Mouse (Mus musculus) neural tube, embryonic 11.5 days (tissue): ENCODE results near the gene Ssc4d. TPM values are rescaled to one million over a fixed set of nuclear protein-coding genes. Genes with fewer than 3 reads are reported as not detected.

Experiments used
- ATAC-seq: fragments of 200-750 bp; cut with Nextera tagmentation; 2 replicates; pipeline ENCODE4 v1.8.0; 2017; ENCODE audit warnings: moderate number of reproducible peaks, mild to moderate bottlenecking, moderate TSS enrichment, moderate library complexity; ENCODE audit not compliant: insufficient read depth, low FRiP score, low TSS enrichment
- DNase-seq: peaks from one replicate; pipeline ENCODE4 v3.0.0-alpha.2; 2015; ENCODE audit warnings: low spot score
- H3K27ac ChIP-seq: fragments of 300-500 bp; sonication (generic); 2 replicates; pipeline ENCODE4 v1.5.1; 2014; ENCODE audit warnings: low read depth, mild to moderate bottlenecking, low read length
- H3K27me3 ChIP-seq: fragments of 300-500 bp; sonication (generic); 2 replicates; pipeline ENCODE4 v1.6.1; 2014; ENCODE audit warnings: mild to moderate bottlenecking, low read length, mixed read lengths; ENCODE audit not compliant: control insufficient read depth, insufficient read depth
- H3K36me3 ChIP-seq: fragments of 300-500 bp; sonication (generic); 2 replicates; pipeline ENCODE4 v1.6.1; 2014; ENCODE audit warnings: mild to moderate bottlenecking, low read length, moderate library complexity, mixed read lengths; ENCODE audit not compliant: control insufficient read depth, insufficient read depth
- H3K4me1 ChIP-seq: fragments of 300-500 bp; sonication (generic); 2 replicates; pipeline ENCODE4 v1.6.1; 2014; ENCODE audit warnings: low read length, mixed read lengths; ENCODE audit not compliant: control insufficient read depth, insufficient read depth
- H3K4me2 ChIP-seq: fragments of 300-500 bp; sonication (generic); 2 replicates; pipeline ENCODE4 v1.6.1; 2014; ENCODE audit warnings: low read depth, mild to moderate bottlenecking, moderate library complexity
- H3K4me3 ChIP-seq: fragments of 300-500 bp; sonication (generic); 2 replicates; pipeline ENCODE4 v1.5.1; 2014; ENCODE audit warnings: low read depth, low read length
- H3K9ac ChIP-seq: fragments of 300-500 bp; sonication (generic); 2 replicates; pipeline ENCODE4 v1.6.1; 2014; ENCODE audit warnings: mild to moderate bottlenecking, low read length
- H3K9me3 ChIP-seq: fragments of 300-500 bp; sonication (generic); 2 replicates; pipeline ENCODE4 v1.6.1; 2016; ENCODE audit warnings: low read length; ENCODE audit not compliant: control insufficient read depth
- WGBS: fragments of 180-500 bp; shearing (Covaris S2); extraction: QIAGEN DNeasy Blood & Tissue Kit; methylation state at CpG from one replicate; pipeline ENCODE4 v1.1.7; 2014; 5-methylcytosine and 5-hydroxymethylcytosine counted together
- polyA plus RNA-seq: library from polyadenylated mRNA; unstranded; fragments of >200 nt; fragmentation: Nextera tagmentation; extraction: Ambion mirVana; gene quantifications from 2 replicates; pipeline ENCODE4 v1.2.1, GENCODE M21; 2014

Ssc4d gene
- polyA plus RNA-seq, 1 experiment from 2014 or later = 1.8 TPM

- H3K4me2 ChIP-seq = no peak overlapping the region
- ATAC-seq = no peak
- no peak overlapping the region for H3K9ac ChIP-seq
- H3K4me1 ChIP-seq = peaks cover 3% of the 10 kb centered on the region; the same call in 1 of the 2 replicates
- H3K27me3 ChIP-seq = no peaks in the 10 kb centered on the region
- WGBS = 79% methylated on average over 6 of the region's 6 CpGs
- peaks cover 13% of the 10 kb centered on the region for H3K36me3 ChIP-seq
- H3K27ac ChIP-seq = no peak overlapping the region
- no peak overlapping the region for H3K4me3 ChIP-seq
- H3K9me3 ChIP-seq = no peaks in the 10 kb centered on the region
- DNase-seq = no peak
Measured at GRCm38 (mm10) chr5:135929685-135930424, 44.5 kb downstream of the Ssc4d start.

GRCm38 (mm10) chr5:135923901-135924300, 50.4 kb downstream of the Ssc4d start:
- ATAC-seq (no peak), DNase-seq (no peak)
- no peaks in the 10 kb centered on the region for H3K9me3 ChIP-seq
- no peak overlapping the region for H3K9ac ChIP-seq
- 96% methylated on average over 7 of the region's 7 CpGs for WGBS
- H3K4me3 ChIP-seq = no peak overlapping the region
- H3K36me3 ChIP-seq = peaks cover 29% of the 10 kb centered on the region
- no peak overlapping the region for H3K27ac ChIP-seq
- no peaks in the 10 kb centered on the region for H3K4me1 ChIP-seq
- no peaks in the 10 kb centered on the region for H3K27me3 ChIP-seq
- no peak overlapping the region for H3K4me2 ChIP-seq

GRCm38 (mm10) chr5:135919902-135920301, 54.4 kb downstream of the Ssc4d start:
- WGBS = 96% methylated on average over 3 of the region's 3 CpGs

GRCm38 (mm10) chr5:135918593-135918992, 55.7 kb downstream of the Ssc4d start:
- H3K4me1 ChIP-seq = no peaks in the 10 kb centered on the region
- no peak overlapping the region for H3K4me3 ChIP-seq
- no peak overlapping the region for H3K27ac ChIP-seq
- H3K9ac ChIP-seq = no peak overlapping the region
- no peaks in the 10 kb centered on the region for H3K27me3 ChIP-seq
- H3K36me3 ChIP-seq = peaks cover 27% of the 10 kb centered on the region
- no peak for DNase-seq
- ATAC-seq = no peak
- no peak overlapping the region for H3K4me2 ChIP-seq
- WGBS = 95% methylated on average over 5 of the region's 5 CpGs
- no peaks in the 10 kb centered on the region for H3K9me3 ChIP-seq

More at GRCm38 (mm10) chr5:135919902-135920301, 54.4 kb downstream of the Ssc4d start:
- no peak for ATAC-seq
- no peaks in the 10 kb centered on the region for H3K27me3 ChIP-seq
- peaks cover 29% of the 10 kb centered on the region for H3K36me3 ChIP-seq
- no peak overlapping the region for H3K4me3 ChIP-seq
- H3K4me2 ChIP-seq = no peak overlapping the region
- no peak overlapping the region for H3K27ac ChIP-seq
- H3K9me3 ChIP-seq = no peaks in the 10 kb centered on the region
- DNase-seq = no peak
- H3K9ac ChIP-seq = no peak overlapping the region
- H3K4me1 ChIP-seq = no peaks in the 10 kb centered on the region

- Histone ChIP-seq H3K4me2 (no peak overlapping the region), H3K9me3 (no peaks in the 10 kb centered on the region), H3K9ac (no peak overlapping the region), H3K27me3 (no peaks in the 10 kb centered on the region), H3K36me3 (peaks cover 27% of the 10 kb centered on the region), H3K27ac (no peak overlapping the region), H3K4me1 (no peaks in the 10 kb centered on the region), H3K4me3 (no peak overlapping the region)
- 94% methylated on average over 5 of the region's 5 CpGs for WGBS
- ATAC-seq (no peak), DNase-seq (no peak)
Measured at GRCm38 (mm10) chr5:135918059-135918437, 56.3 kb downstream of the Ssc4d start.

- Histone ChIP-seq H3K4me2 (no peak overlapping the region), H3K27ac (no peak overlapping the region), H3K9me3 (no peaks in the 10 kb centered on the region), H3K4me1 (no peaks in the 10 kb centered on the region), H3K4me3 (no peak overlapping the region), H3K9ac (no peak overlapping the region), H3K27me3 (no peaks in the 10 kb centered on the region), H3K36me3 (peaks cover 24% of the 10 kb centered on the region)
- DNase-seq (no peak), ATAC-seq (no peak)
- 95% methylated on average over 8 of the region's 8 CpGs for WGBS
Measured at GRCm38 (mm10) chr5:135917327-135918058, 56.8 kb downstream of the Ssc4d start.

- no peaks in the 10 kb centered on the region for H3K9me3 ChIP-seq
- H3K9ac ChIP-seq = no peak overlapping the region
- no peaks in the 10 kb centered on the region for H3K4me1 ChIP-seq
- ATAC-seq (no peak), DNase-seq (no peak)
- WGBS = 97% methylated on average over 3 of the region's 3 CpGs
- no peaks in the 10 kb centered on the region for H3K27me3 ChIP-seq
- H3K36me3 ChIP-seq = peaks cover 15% of the 10 kb centered on the region
- H3K4me3 ChIP-seq = no peak overlapping the region
- H3K4me2 ChIP-seq = no peak overlapping the region
- no peak overlapping the region for H3K27ac ChIP-seq
Measured at GRCm38 (mm10) chr5:135916601-135917000, 57.7 kb downstream of the Ssc4d start.

GRCm38 (mm10) chr5:135916051-135916565, 58.2 kb downstream of the Ssc4d start:
- Histone ChIP-seq H3K4me2 (no peak overlapping the region), H3K4me3 (no peak overlapping the region), H3K27me3 (no peaks in the 10 kb centered on the region), H3K27ac (no peak overlapping the region), H3K9me3 (no peaks in the 10 kb centered on the region), H3K36me3 (peaks cover 17% of the 10 kb centered on the region), H3K9ac (no peak overlapping the region), H3K4me1 (no peaks in the 10 kb centered on the region)
- no peak for DNase-seq
- ATAC-seq = no peak
- WGBS = 92% methylated on average over 6 of the region's 6 CpGs
